Mouse (Mus musculus): ENCODE measurements around the gene Ankrd28. TPM values are rescaled to one million over a fixed set of nuclear protein-coding genes. Genes with fewer than 3 reads are reported as not detected.
"Not testable (repeated sequence)": the region's sequence is repeated elsewhere in the genome, so short reads cannot be mapped to it uniquely, and the experiment has no call there.

Ankrd28 gene
- polyA plus RNA-seq (2015; fragmentation: Nextera tagmentation; extraction: Ambion mirVana), result 7.9 and 10.5 TPM in 2 replicates

GRCm38 (mm10) chr14:31830571-31831369, at the start of gene Ankrd28:
Gene Ankrd28 (minus strand): TSS chr14:31830651.
- peak; percentile 99 for ATAC-seq

GRCm38 (mm10) chr14:31879456-31879855, 49.0 kb upstream of the Ankrd28 start:
- WGBS, result 77% methylated on average over 6 of the region's 6 CpGs
- ATAC-seq, result no peak
- Histone ChIP-seq H3K9me3 (ENCODE audit: control insufficient read depth, low read length) (no peaks in the 10 kb centered on the region), H3K9ac (ENCODE audit: low read depth, low read length) (no peak overlapping the region), H3K4me3 (ENCODE audit: low read length) (no peak overlapping the region), H3K36me3 (ENCODE audit: control insufficient read depth, insufficient read depth, low read length) (no peaks in the 10 kb centered on the region), H3K27me3 (replicated peaks; ENCODE audit: control insufficient read depth, insufficient read depth, low read length) (no peaks in the 10 kb centered on the region), H3K4me2 (ENCODE audit: low read length) (no peak overlapping the region), H3K27ac (ENCODE audit: low read depth, low read length) (no peak overlapping the region), H3K4me1 (ENCODE audit: control insufficient read depth, insufficient read depth, low read depth, low read length) (no peaks in the 10 kb centered on the region)

More at GRCm38 (mm10) chr14:31830571-31831369, at the start of gene Ankrd28:
- H3K4me3 ChIP-seq (ENCODE audit: low read length), result peak within 1 kb of the TSS; percentile 88
- peak within 1 kb of the TSS; percentile 94 for H3K27ac ChIP-seq (ENCODE audit: low read depth, low read length)
- H3K4me2 ChIP-seq (ENCODE audit: low read length), result peak within 1 kb of the TSS; percentile 73
- H3K27me3 ChIP-seq (replicated peaks; ENCODE audit: control insufficient read depth, insufficient read depth, low read length), result no peaks in the 10 kb centered on the region
- peak within 1 kb of the TSS; percentile 90 for H3K9ac ChIP-seq (ENCODE audit: low read depth, low read length)
- peaks cover 2% of the 10 kb centered on the region; the same call in 1 of the 2 replicates for H3K4me1 ChIP-seq (ENCODE audit: control insufficient read depth, insufficient read depth, low read depth, low read length)
- no peaks in the 10 kb centered on the region for H3K36me3 ChIP-seq (ENCODE audit: control insufficient read depth, insufficient read depth, low read length)
- under 1% methylated on average over 73 of the region's 81 CpGs for WGBS
- H3K9me3 ChIP-seq (ENCODE audit: control insufficient read depth, low read length), result no peaks in the 10 kb centered on the region

GRCm38 (mm10) chr14:31872130-31872529, 41.7 kb upstream of the Ankrd28 start:
- WGBS, result 81% methylated on average over 5 of the region's 5 CpGs
- Histone ChIP-seq H3K9me3 (ENCODE audit: control insufficient read depth, low read length) (no peaks in the 10 kb centered on the region; the same call in 1 of the 2 replicates), H3K4me1 (ENCODE audit: control insufficient read depth, insufficient read depth, low read depth, low read length) (no peaks in the 10 kb centered on the region), H3K4me2 (ENCODE audit: low read length) (no peak overlapping the region), H3K27ac (ENCODE audit: low read depth, low read length) (no peak overlapping the region), H3K4me3 (ENCODE audit: low read length) (no peak overlapping the region), H3K36me3 (ENCODE audit: control insufficient read depth, insufficient read depth, low read length) (no peaks in the 10 kb centered on the region), H3K27me3 (replicated peaks; ENCODE audit: control insufficient read depth, insufficient read depth, low read length) (no peaks in the 10 kb centered on the region), H3K9ac (ENCODE audit: low read depth, low read length) (no peak overlapping the region)
- no peak for ATAC-seq

DNA sequence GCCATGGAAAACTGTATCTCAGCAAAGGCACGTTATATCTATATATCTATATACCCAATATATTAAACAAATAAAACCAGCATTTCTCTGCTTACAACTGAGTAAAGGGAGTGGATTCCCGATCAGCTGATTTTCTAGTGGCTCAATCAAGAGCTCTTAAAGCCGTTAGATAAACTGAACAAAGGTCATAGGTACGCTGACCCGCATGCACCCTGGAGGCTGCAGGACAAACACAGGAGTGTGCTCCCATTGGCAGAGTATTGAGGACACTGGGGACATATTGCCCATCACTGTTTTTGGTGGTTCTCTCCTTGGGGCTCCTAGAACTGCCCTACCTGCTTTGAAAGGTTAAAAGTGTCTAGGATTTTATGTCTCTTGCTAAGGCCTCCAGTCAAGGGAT, 40.0 kb upstream of the Ankrd28 start:
- Histone ChIP-seq H3K9me3 (ENCODE audit: control insufficient read depth, low read length) (peaks cover 7% of the 10 kb centered on the region), H3K27ac (ENCODE audit: low read depth, low read length) (no peak overlapping the region), H3K9ac (ENCODE audit: low read depth, low read length) (no peak overlapping the region), H3K4me2 (ENCODE audit: low read length) (no peak overlapping the region), H3K27me3 (replicated peaks; ENCODE audit: control insufficient read depth, insufficient read depth, low read length) (no peaks in the 10 kb centered on the region), H3K4me3 (ENCODE audit: low read length) (no peak overlapping the region), H3K4me1 (ENCODE audit: control insufficient read depth, insufficient read depth, low read depth, low read length) (no peaks in the 10 kb centered on the region), H3K36me3 (ENCODE audit: control insufficient read depth, insufficient read depth, low read length) (no peaks in the 10 kb centered on the region)
- no peak for ATAC-seq
- WGBS, result 92% methylated on average over 5 of the region's 5 CpGs

DNA sequence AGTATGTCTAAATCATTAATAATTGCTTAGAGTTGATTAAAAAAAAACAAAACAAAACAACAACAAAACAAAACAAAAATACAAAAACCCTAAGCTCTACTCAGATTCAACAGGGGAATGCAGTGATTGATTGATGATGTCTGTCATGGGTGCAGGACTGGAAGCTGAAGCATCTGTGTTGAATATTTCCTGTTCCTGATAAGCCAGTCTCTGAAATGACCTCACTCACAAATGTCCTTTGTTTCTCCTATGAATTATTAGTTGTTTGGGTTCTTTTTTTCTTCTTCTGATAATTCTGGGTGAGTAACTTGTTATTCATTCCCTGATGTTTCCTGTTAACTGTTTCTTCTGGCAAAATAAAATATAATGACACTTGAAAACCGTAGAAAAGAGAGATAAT, 38.1 kb upstream of the Ankrd28 start:
- Histone ChIP-seq H3K27ac (ENCODE audit: low read depth, low read length) (no peak overlapping the region), H3K9ac (ENCODE audit: low read depth, low read length) (no peak overlapping the region), H3K4me3 (ENCODE audit: low read length) (no peak overlapping the region), H3K27me3 (replicated peaks; ENCODE audit: control insufficient read depth, insufficient read depth, low read length) (no peaks in the 10 kb centered on the region), H3K4me2 (ENCODE audit: low read length) (no peak overlapping the region), H3K9me3 (ENCODE audit: control insufficient read depth, low read length) (peaks cover 12% of the 10 kb centered on the region), H3K4me1 (ENCODE audit: control insufficient read depth, insufficient read depth, low read depth, low read length) (no peaks in the 10 kb centered on the region), H3K36me3 (ENCODE audit: control insufficient read depth, insufficient read depth, low read length) (no peaks in the 10 kb centered on the region)
- no peak for ATAC-seq
- 85% methylated on average over 1 of the region's 1 CpGs for WGBS

- not testable (repeated sequence) for H3K27me3 ChIP-seq (replicated peaks; ENCODE audit: control insufficient read depth, insufficient read depth, low read length); H3K27ac ChIP-seq (ENCODE audit: low read depth, low read length); H3K4me3 ChIP-seq (ENCODE audit: low read length); H3K4me2 ChIP-seq (ENCODE audit: low read length); ATAC-seq; H3K36me3 ChIP-seq (ENCODE audit: control insufficient read depth, insufficient read depth, low read length); H3K4me1 ChIP-seq (ENCODE audit: control insufficient read depth, insufficient read depth, low read depth, low read length); H3K9ac ChIP-seq (ENCODE audit: low read depth, low read length)
- H3K9me3 ChIP-seq (ENCODE audit: control insufficient read depth, low read length), result peaks cover 18% of the 10 kb centered on the region
- 92% methylated on average over 10 of the region's 10 CpGs for WGBS
These were observed 35.9 kb upstream of the Ankrd28 start for GRCm38 (mm10) chr14:31866366-31866765.

GRCm38 (mm10) chr14:31858679-31859078, 28.2 kb upstream of the Ankrd28 start:
- no peaks in the 10 kb centered on the region for H3K36me3 ChIP-seq (ENCODE audit: control insufficient read depth, insufficient read depth, low read length)
- 91% methylated on average over 2 of the region's 2 CpGs for WGBS
- H3K4me1 ChIP-seq (ENCODE audit: control insufficient read depth, insufficient read depth, low read depth, low read length), result no peaks in the 10 kb centered on the region
- ATAC-seq, result no peak
- H3K4me3 ChIP-seq (ENCODE audit: low read length), result no peak overlapping the region
- peaks cover 7% of the 10 kb centered on the region; the same call in 1 of the 2 replicates for H3K9me3 ChIP-seq (ENCODE audit: control insufficient read depth, low read length)
- no peak overlapping the region for H3K9ac ChIP-seq (ENCODE audit: low read depth, low read length)
- no peak overlapping the region for H3K4me2 ChIP-seq (ENCODE audit: low read length)
- H3K27ac ChIP-seq (ENCODE audit: low read depth, low read length), result no peak overlapping the region
- no peaks in the 10 kb centered on the region for H3K27me3 ChIP-seq (replicated peaks; ENCODE audit: control insufficient read depth, insufficient read depth, low read length)

- WGBS, result 66% methylated on average over 11 of the region's 11 CpGs
- Histone ChIP-seq H3K27ac (ENCODE audit: low read depth, low read length) (no peak overlapping the region), H3K4me1 (ENCODE audit: control insufficient read depth, insufficient read depth, low read depth, low read length) (no peaks in the 10 kb centered on the region), H3K9me3 (ENCODE audit: control insufficient read depth, low read length) (peaks cover 7% of the 10 kb centered on the region; the same call in 1 of the 2 replicates), H3K4me2 (ENCODE audit: low read length) (no peak overlapping the region), H3K9ac (ENCODE audit: low read depth, low read length) (no peak overlapping the region), H3K4me3 (ENCODE audit: low read length) (no peak overlapping the region), H3K27me3 (replicated peaks; ENCODE audit: control insufficient read depth, insufficient read depth, low read length) (no peaks in the 10 kb centered on the region), H3K36me3 (ENCODE audit: control insufficient read depth, insufficient read depth, low read length) (no peaks in the 10 kb centered on the region)
- no peak for ATAC-seq
These were observed 26.9 kb upstream of the Ankrd28 start for GRCm38 (mm10) chr14:31857096-31857975.

DNA sequence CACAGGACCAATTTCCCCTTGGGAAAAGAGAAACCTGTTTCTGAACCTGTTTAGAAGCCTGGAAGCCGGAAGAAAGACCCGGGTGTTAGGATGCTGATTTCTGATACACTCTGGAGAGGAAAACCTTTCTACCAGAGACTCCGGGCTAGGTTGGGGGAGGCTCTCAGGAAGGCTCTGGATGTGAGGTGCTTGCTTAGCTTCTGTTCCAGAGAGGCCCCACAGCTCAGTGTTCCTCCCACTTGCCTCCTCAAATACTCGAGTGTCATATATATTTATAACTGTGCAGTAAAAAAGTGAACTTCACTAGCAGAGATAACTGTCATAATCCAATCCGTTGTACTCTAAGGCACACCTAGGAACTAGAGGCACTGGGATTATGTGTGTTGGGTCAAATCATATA, 25.6 kb upstream of the Ankrd28 start:
- 82% methylated on average over 5 of the region's 5 CpGs for WGBS
- Histone ChIP-seq H3K9me3 (ENCODE audit: control insufficient read depth, low read length) (no peaks in the 10 kb centered on the region), H3K27me3 (replicated peaks; ENCODE audit: control insufficient read depth, insufficient read depth, low read length) (no peaks in the 10 kb centered on the region), H3K9ac (ENCODE audit: low read depth, low read length) (no peak overlapping the region), H3K27ac (ENCODE audit: low read depth, low read length) (no peak overlapping the region), H3K4me2 (ENCODE audit: low read length) (no peak overlapping the region), H3K4me1 (ENCODE audit: control insufficient read depth, insufficient read depth, low read depth, low read length) (no peaks in the 10 kb centered on the region), H3K4me3 (ENCODE audit: low read length) (no peak overlapping the region), H3K36me3 (ENCODE audit: control insufficient read depth, insufficient read depth, low read length) (no peaks in the 10 kb centered on the region)
- ATAC-seq, result no peak
